Mouse (Mus musculus): ENCODE results near the gene Cela3a. TPM values are rescaled to one million over a fixed set of nuclear protein-coding genes. Genes with fewer than 3 reads are reported as not detected.

Cela3a gene
- polyA plus RNA-seq, 1 experiment from 2014 or later, result not detected

- Histone ChIP-seq H3K27me3 (ENCODE audit: insufficient read depth, low read length) (no peaks in the 10 kb centered on the region), H3K4me3 (ENCODE audit: low read depth, low read length) (no peak overlapping the region), H3K9me3 (ENCODE audit: low read depth, low read length) (no peaks in the 10 kb centered on the region), H3K4me1 (ENCODE audit: insufficient read depth) (no peaks in the 10 kb centered on the region), H3K27ac (ENCODE audit: low read depth) (no peak overlapping the region), H3K36me3 (ENCODE audit: insufficient read depth) (no peaks in the 10 kb centered on the region), H3K9ac (no peak overlapping the region), H3K4me2 (no peak overlapping the region)
- ATAC-seq (ENCODE audit: insufficient read depth) (no peak), DNase-seq (no peak)
- TF ChIP-seq CTCF (IDR thresholded peaks at IDR 0.05; ENCODE audit: low read depth), result no peak
- 55% methylated on average over 6 of the region's 6 CpGs for WGBS
These were observed 35.9 kb downstream of the Cela3a start for GRCm38 (mm10) chr4:137373711-137374110.

GRCm38 (mm10) chr4:137371596-137372523 is 37.7 kb downstream of the Cela3a start:
- Histone ChIP-seq H3K36me3 (ENCODE audit: insufficient read depth) (no peaks in the 10 kb centered on the region), H3K27ac (ENCODE audit: low read depth) (no peak overlapping the region), H3K4me3 (ENCODE audit: low read depth, low read length) (no peak overlapping the region), H3K4me1 (ENCODE audit: insufficient read depth) (peaks cover 4% of the 10 kb centered on the region), H3K9ac (no peak overlapping the region), H3K27me3 (ENCODE audit: insufficient read depth, low read length) (no peaks in the 10 kb centered on the region), H3K4me2 (no peak overlapping the region), H3K9me3 (ENCODE audit: low read depth, low read length) (no peaks in the 10 kb centered on the region)
- ATAC-seq (ENCODE audit: insufficient read depth) (no peak), DNase-seq (no peak)
- no peak for TF ChIP-seq CTCF (IDR thresholded peaks at IDR 0.05; ENCODE audit: low read depth)
- WGBS, result 82% methylated on average over 16 of the region's 16 CpGs

DNA sequence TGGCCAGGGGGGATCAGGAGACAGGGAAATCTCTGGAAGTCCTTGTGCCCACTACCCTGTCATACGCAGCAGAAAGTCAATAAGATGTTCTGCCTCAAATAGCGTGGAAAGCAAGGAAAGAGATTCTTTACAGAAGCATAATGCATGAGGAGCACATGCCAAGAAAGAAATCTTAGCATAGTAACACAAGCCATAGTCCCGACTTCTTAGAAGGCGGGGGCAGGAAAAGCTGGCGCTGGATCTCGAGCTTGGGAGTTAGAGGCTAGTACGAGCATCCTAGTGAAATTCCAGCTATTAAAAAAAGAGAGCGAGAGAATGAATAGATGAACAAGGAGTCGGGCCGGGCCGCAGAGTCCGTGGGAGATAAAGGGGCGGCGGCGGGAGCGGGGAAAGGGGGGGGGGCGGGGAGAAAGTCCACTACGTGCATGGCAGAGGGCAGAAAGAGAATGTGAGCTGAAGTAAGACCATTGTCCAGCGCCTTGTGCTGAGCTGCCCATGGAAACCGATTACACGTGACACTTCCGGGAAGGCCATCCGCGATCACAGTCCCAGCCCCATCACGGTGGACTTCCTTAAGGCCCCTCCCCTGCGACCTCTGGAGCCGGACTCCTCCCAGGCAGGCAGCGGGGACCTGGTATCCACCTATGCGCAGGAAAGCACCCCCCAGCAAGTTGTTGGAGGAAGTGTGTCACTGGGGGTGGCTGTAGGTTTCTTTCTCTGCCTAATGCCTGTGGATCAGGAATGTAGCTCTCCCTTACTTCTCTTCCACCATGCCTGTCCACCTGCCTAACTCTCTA is 39.4 kb downstream of the Cela3a start:
- no peak for TF ChIP-seq CTCF (IDR thresholded peaks at IDR 0.05; ENCODE audit: low read depth)
- peak overlapping the region; percentile 51 for H3K9ac ChIP-seq
- peak overlapping the region; percentile 63 for H3K4me2 ChIP-seq
- no peaks in the 10 kb centered on the region for H3K36me3 ChIP-seq (ENCODE audit: insufficient read depth)
- peaks cover 4% of the 10 kb centered on the region for H3K4me1 ChIP-seq (ENCODE audit: insufficient read depth)
- DNase-seq (peak; percentile 74), ATAC-seq (ENCODE audit: insufficient read depth) (peak; percentile 36; the same call in 1 of the 2 replicates)
- 8% methylated on average over 28 of the region's 29 CpGs for WGBS
- no peaks in the 10 kb centered on the region for H3K9me3 ChIP-seq (ENCODE audit: low read depth, low read length)
- no peaks in the 10 kb centered on the region for H3K27me3 ChIP-seq (ENCODE audit: insufficient read depth, low read length)
- peak overlapping the region; percentile 34 for H3K4me3 ChIP-seq (ENCODE audit: low read depth, low read length)
- no peak overlapping the region for H3K27ac ChIP-seq (ENCODE audit: low read depth)

DNA sequence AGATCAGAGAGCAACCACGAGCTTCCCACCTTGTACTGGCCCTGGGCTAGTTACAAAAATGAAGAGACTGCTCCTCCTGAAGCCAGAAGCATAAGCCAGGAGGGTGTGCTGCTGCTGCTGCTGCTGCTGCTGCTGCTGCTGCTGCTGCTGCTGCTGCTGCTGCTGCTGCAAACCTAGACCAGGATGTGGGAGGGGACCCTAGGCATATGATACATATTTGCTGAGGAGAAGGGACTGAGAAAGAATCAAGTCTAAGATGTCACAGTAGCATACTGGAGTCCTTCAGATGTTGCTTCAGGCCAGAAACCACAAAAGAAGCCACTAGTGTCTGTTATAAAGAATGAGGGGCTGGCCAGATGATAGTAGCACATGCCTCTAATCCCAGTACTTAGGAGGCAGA is 41.4 kb downstream of the Cela3a start:
- H3K27ac ChIP-seq (ENCODE audit: low read depth), result peak overlapping the region; percentile 46
- H3K36me3 ChIP-seq (ENCODE audit: insufficient read depth), result no peaks in the 10 kb centered on the region
- 19% methylated on average over 1 of the region's 1 CpGs for WGBS
- H3K4me1 ChIP-seq (ENCODE audit: insufficient read depth), result peaks cover 4% of the 10 kb centered on the region
- ATAC-seq (ENCODE audit: insufficient read depth) (no peak), DNase-seq (no peak)
- H3K4me3 ChIP-seq (ENCODE audit: low read depth, low read length), result no peak overlapping the region
- peak overlapping the region; percentile 1; the same call in 1 of the 2 replicates for H3K4me2 ChIP-seq
- no peaks in the 10 kb centered on the region for H3K27me3 ChIP-seq (ENCODE audit: insufficient read depth, low read length)
- no peak overlapping the region; the same call in 1 of the 2 replicates for H3K9ac ChIP-seq
- H3K9me3 ChIP-seq (ENCODE audit: low read depth, low read length), result no peaks in the 10 kb centered on the region
- TF ChIP-seq CTCF (IDR thresholded peaks at IDR 0.05; ENCODE audit: low read depth), result no peak

GRCm38 (mm10) chr4:137367275-137368088 is 42.1 kb downstream of the Cela3a start:
- no peak for TF ChIP-seq CTCF (IDR thresholded peaks at IDR 0.05; ENCODE audit: low read depth)
- H3K9me3 ChIP-seq (ENCODE audit: low read depth, low read length), result no peaks in the 10 kb centered on the region
- H3K27me3 ChIP-seq (ENCODE audit: insufficient read depth, low read length), result no peaks in the 10 kb centered on the region
- ATAC-seq (ENCODE audit: insufficient read depth), result peak; percentile 67; the same call in 1 of the 2 replicates
- H3K27ac ChIP-seq (ENCODE audit: low read depth), result peak overlapping the region; percentile 46
- H3K9ac ChIP-seq, result no peak overlapping the region
- H3K4me2 ChIP-seq, result peak overlapping the region; percentile 2; the same call in 1 of the 2 replicates
- no peaks in the 10 kb centered on the region for H3K36me3 ChIP-seq (ENCODE audit: insufficient read depth)
- WGBS, result 36% methylated on average over 5 of the region's 5 CpGs
- no peak overlapping the region for H3K4me3 ChIP-seq (ENCODE audit: low read depth, low read length)
- peaks cover 4% of the 10 kb centered on the region for H3K4me1 ChIP-seq (ENCODE audit: insufficient read depth)
- DNase-seq, result peak; percentile 67

GRCm38 (mm10) chr4:137366097-137366496 is 43.5 kb downstream of the Cela3a start:
- no peaks in the 10 kb centered on the region for H3K36me3 ChIP-seq (ENCODE audit: insufficient read depth)
- peaks cover 4% of the 10 kb centered on the region for H3K4me1 ChIP-seq (ENCODE audit: insufficient read depth)
- DNase-seq (no peak), ATAC-seq (ENCODE audit: insufficient read depth) (no peak)
- H3K9me3 ChIP-seq (ENCODE audit: low read depth, low read length), result no peaks in the 10 kb centered on the region
- no peak overlapping the region for H3K9ac ChIP-seq
- no peak overlapping the region for H3K27ac ChIP-seq (ENCODE audit: low read depth)
- TF ChIP-seq CTCF (IDR thresholded peaks at IDR 0.05; ENCODE audit: low read depth), result no peak
- no peaks in the 10 kb centered on the region for H3K27me3 ChIP-seq (ENCODE audit: insufficient read depth, low read length)
- H3K4me3 ChIP-seq (ENCODE audit: low read depth, low read length), result no peak overlapping the region
- WGBS, result 81% methylated on average over 4 of the region's 4 CpGs
- H3K4me2 ChIP-seq, result no peak overlapping the region
